Mouse (Mus musculus) embryonic facial prominence, embryonic 10.5 days (tissue): ENCODE measurements around the gene Grpel1. TPM values are rescaled to one million over a fixed set of nuclear protein-coding genes. Genes with fewer than 3 reads are reported as not detected.
A peak's percentile ranks its signal among the peaks of the same experiment; 100 is the strongest.

ENCODE experiments used
- DNase-seq: peaks from one replicate; pipeline ENCODE4 v3.0.0-alpha.2; 2017; ENCODE audit warnings: low spot score
- H3K27ac ChIP-seq: fragments of 300-500 bp; sonication (generic); replicated peaks from 2 replicates; pipeline ENCODE4 v1.5.1; 2016; ENCODE audit warnings: mild to moderate bottlenecking
- H3K27me3 ChIP-seq: fragments of 300-500 bp; sonication (generic); replicated peaks from 2 replicates; pipeline ENCODE4 v1.6.1; 2016; ENCODE audit warnings: low read depth, mild to moderate bottlenecking; ENCODE audit not compliant: poor library complexity, severe bottlenecking
- H3K36me3 ChIP-seq: fragments of 300-500 bp; sonication (generic); replicated peaks from 2 replicates; pipeline ENCODE4 v1.6.1; 2016; ENCODE audit warnings: mild to moderate bottlenecking, moderate library complexity
- H3K4me1 ChIP-seq: fragments of 300-500 bp; sonication (generic); 2 replicates; pipeline ENCODE4 v1.6.1; 2016
- H3K4me3 ChIP-seq: fragments of 300-500 bp; sonication (generic); 2 replicates; pipeline ENCODE4 v1.5.1; 2016; ENCODE audit warnings: mild to moderate bottlenecking, moderate library complexity
- H3K9me3 ChIP-seq: fragments of 300-500 bp; sonication (generic); 2 replicates; pipeline ENCODE4 v1.6.1; 2016; ENCODE audit warnings: mild to moderate bottlenecking
- WGBS: fragments of 180-500 bp; shearing (Covaris S2); methylation state at CpG from one replicate; pipeline ENCODE4 v1.1.7; 2016; 5-methylcytosine and 5-hydroxymethylcytosine counted together
- polyA plus RNA-seq: library from polyadenylated mRNA; unstranded; fragments of >200 nt; fragmentation: Nextera tagmentation; extraction: Ambion mirVana; gene quantifications from 2 replicates; pipeline ENCODE4 v1.2.1, GENCODE M21; 2016

Grpel1 gene
- 59.8 and 62.2 TPM in 2 replicates for polyA plus RNA-seq

DNA sequence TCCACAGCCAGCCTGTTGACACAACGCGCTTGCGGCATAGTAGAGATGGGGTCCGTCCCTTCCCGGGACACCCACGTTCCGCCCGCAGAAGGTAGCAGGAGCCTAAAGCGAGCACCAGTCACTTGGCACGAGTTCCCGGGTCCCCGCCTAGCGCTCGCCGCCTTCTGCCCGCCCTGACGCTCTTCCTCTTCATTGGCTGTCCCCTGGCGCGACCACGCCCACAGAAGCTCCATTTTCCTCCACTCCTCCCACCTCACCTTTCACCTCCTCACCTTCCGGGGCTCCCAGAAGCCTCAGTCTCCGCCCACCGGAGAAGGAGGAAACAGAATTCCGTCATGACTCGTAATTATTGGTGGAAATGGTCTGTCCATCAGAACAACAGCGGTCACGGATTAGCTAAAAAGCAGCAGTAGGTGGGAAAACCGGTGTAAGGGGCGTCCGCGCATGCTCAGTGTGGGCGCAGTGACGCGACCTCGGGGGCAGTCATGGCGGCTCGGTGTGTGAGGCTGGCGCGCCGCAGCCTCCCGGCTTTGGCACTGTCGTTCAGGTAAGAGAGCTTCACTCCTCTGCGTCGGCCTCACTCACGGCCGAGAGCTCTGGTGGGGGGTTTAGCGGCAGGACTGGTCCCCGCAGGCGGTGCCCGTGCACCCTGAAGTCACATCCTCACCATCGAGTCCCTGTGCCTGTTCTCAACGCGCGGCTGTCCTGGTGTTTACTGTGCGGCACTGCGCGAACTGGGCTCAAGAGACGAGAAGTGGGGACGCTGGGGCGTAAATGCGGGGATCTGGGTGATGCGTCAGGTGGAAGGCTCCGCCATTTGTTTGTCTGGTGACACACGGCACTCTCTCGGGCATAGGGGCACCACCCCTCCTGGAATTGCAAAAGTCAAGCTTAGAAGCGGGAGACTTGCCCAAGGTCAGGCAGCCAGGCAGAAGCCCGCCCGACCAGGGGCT lies at the start of gene Grpel1:
Grpel1 (plus strand) TSS at position 290 of the 953 bp plus-strand sequence.
- Histone ChIP-seq H3K4me1 (peaks cover 35% of the 10 kb centered on the region), H3K9me3 (no peaks in the 10 kb centered on the region), H3K4me3 (peak within 1 kb of the TSS; percentile 98), H3K27me3 (peaks cover 21% of the 10 kb centered on the region), H3K36me3 (peaks cover 31% of the 10 kb centered on the region), H3K27ac (peak within 1 kb of the TSS; percentile 89)
- WGBS, result under 1% methylated on average over 68 of the region's 68 CpGs
- peak; percentile 97 for DNase-seq

DNA sequence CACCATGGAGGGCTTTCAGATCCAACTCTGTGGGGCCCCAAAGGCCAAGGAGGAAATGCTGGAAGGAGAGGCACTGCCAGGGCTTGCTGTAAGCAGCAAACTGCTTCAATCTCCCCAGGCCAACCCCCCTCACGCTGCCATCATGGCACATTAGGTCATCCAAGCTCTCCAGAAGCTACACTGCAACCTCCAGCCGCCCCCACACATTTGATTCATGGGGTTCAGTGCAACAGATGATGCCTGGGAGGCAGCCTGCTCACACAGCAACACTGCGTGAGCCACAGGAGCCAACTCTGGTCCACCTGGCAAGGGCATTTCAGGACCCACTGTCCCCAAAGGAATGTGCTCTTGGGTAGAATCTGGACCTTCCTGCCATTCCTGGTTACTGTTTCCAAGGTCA lies 44.9 kb upstream of the Grpel1 start:
- 75% methylated on average over 3 of the region's 3 CpGs for WGBS
- H3K27me3 ChIP-seq, result no peaks in the 10 kb centered on the region

DNA sequence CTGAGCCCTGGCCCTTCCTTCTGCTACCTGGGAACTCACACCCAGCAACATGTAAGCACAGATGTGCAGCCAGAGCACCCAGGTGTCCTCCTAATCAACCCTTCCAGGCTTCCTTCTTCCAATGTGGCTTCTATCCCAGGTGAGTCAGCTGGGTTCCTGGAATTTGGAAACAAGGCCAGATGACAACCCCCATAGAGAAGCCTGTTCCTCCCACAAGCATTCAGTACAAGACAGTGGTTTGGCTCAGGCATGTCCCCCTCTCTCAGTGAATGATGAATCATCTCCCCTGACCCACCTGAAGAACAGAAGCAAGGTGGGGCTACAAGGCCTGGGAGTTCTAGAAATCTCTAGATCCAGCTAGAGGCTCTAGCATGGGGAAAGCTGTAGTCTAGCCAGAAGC lies 42.1 kb upstream of the Grpel1 start:
- 0 out of 2 replicates have a peak, but pooled peaks cover 2% of the 10 kb centered on the region for H3K4me1 ChIP-seq
- no peaks in the 10 kb centered on the region for H3K27me3 ChIP-seq
- no peak overlapping the region for H3K27ac ChIP-seq
- no peaks in the 10 kb centered on the region for H3K36me3 ChIP-seq
- no peak overlapping the region for H3K4me3 ChIP-seq
- no peak for DNase-seq
- H3K9me3 ChIP-seq, result no peaks in the 10 kb centered on the region

More for the DNA sequence above, 44.9 kb upstream of the Grpel1 start:
- no peaks in the 10 kb centered on the region for H3K36me3 ChIP-seq
- no peak overlapping the region for H3K4me3 ChIP-seq
- H3K4me1 ChIP-seq, result no peaks in the 10 kb centered on the region
- no peaks in the 10 kb centered on the region for H3K9me3 ChIP-seq
- no peak overlapping the region for H3K27ac ChIP-seq
- no peak for DNase-seq

DNA sequence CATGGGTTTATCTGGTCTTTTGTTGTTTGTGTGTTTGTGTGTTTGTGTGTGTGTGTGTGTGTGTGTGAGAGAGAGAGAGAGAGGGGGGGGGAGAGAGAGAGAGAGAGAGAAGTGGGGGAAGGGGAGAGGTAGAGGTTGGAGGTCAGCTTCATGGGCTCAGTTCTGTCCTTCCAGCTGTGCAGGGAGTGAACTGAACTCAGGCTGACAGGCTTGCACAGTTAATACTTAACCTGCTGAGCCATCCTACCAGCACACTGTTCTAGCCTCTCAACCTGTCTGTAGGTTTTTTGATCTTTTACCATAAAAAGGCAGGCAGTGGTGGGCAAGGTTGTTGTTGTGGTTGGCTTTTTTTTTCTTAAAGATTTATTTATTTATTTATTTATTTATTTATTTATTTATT lies 40.1 kb upstream of the Grpel1 start:
- Histone ChIP-seq H3K27me3 (no peaks in the 10 kb centered on the region), H3K9me3 (no peaks in the 10 kb centered on the region), H3K27ac (no peak overlapping the region), H3K4me3 (no peak overlapping the region), H3K4me1 (peaks cover 7% of the 10 kb centered on the region), H3K36me3 (no peaks in the 10 kb centered on the region)
- DNase-seq, result no peak

DNA sequence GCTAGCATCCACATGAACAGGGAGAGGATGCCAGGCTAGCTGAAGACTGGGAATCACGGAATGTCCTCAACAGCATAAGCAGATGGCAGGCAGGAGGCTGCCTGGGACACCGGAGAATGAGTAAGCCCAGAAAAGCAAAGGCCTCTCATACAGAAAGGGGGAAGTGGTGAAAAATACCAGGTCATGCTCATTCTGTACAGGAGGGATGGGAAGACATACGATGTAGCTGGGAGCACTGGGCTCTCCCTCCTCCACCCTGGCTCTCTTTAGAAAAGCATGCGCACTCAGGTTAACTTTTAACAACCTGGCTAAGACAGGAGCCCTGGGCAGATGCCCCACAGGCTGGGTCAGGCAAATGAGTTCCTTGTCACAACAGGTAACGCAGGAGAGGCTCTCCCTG lies 38.4 kb upstream of the Grpel1 start:
- no peak overlapping the region for H3K27ac ChIP-seq
- H3K4me3 ChIP-seq, result no peak overlapping the region
- no peaks in the 10 kb centered on the region for H3K27me3 ChIP-seq
- no peak for DNase-seq
- WGBS, result 84% methylated on average over 5 of the region's 5 CpGs
- no peaks in the 10 kb centered on the region for H3K36me3 ChIP-seq
- H3K9me3 ChIP-seq, result no peaks in the 10 kb centered on the region
- peaks cover 17% of the 10 kb centered on the region for H3K4me1 ChIP-seq

DNA sequence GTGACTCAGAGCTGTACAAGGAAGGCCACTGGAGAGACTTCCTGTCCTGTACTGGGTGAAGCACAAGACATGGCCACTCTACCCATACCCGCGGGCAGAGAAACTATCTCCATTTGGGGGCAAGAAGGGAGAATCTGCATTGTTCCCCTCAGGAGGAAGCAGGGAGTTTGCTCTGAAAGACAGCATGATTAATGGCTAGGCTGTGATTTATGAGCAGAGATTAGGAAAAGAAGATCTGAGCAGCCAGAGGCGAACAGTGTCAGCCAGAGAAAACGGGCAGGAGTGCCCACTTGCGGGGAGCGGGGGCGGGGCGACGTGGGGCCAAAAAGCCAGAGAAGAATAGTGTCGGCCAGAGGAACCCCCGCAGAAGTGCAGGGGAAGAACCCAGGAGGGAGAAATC lies 37.0 kb upstream of the Grpel1 start:
- Histone ChIP-seq H3K4me1 (peaks cover 21% of the 10 kb centered on the region), H3K27me3 (no peaks in the 10 kb centered on the region), H3K27ac (no peak overlapping the region), H3K9me3 (no peaks in the 10 kb centered on the region), H3K4me3 (no peak overlapping the region), H3K36me3 (no peaks in the 10 kb centered on the region)
- no peak for DNase-seq
- WGBS, result 64% methylated on average over 11 of the region's 11 CpGs

DNA sequence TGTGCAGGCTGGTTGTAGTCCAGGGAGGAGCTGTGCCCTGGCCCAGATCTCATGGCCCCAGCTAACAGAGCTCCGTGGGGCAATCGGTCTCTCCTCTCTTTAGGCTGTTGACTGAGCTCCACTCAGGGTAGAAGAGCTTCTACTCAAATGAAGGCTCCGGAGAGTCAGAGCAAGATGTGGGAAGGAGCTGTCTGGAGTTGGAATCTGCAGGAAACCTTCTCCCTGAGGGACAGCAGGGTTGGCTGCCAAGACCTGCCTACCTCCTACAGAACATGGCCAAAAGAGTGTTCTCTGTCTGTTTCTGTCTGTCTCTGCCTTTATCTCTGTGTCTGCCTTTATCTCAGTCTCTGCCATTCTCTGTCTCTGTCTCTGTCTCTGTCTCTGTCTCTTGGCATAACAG lies 35.2 kb upstream of the Grpel1 start:
- H3K36me3 ChIP-seq, result no peaks in the 10 kb centered on the region
- no peaks in the 10 kb centered on the region for H3K27me3 ChIP-seq
- H3K27ac ChIP-seq, result no peak overlapping the region
- WGBS, result 89% methylated on average over 3 of the region's 3 CpGs
- no peak for DNase-seq
- H3K4me3 ChIP-seq, result no peak overlapping the region
- peaks cover 26% of the 10 kb centered on the region for H3K4me1 ChIP-seq
- no peaks in the 10 kb centered on the region for H3K9me3 ChIP-seq

DNA sequence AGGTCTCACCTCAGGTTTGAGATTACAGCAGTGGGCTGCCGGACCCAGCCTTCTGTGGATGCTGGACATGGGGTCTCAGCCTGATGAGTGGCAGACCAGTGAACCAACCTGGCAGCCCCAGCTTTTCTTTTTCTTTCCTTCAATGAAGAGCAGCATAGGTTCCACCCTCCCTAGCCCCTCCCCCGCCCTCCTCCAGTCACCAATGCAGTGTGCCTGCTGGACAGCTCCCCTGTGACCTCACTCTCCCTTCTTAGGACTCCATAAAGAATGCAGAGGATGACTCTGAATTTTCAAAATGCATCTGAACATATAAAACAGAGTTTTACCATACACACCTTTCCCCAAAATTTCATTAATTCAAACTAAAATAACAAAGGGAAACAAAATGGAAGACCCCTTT lies 33.1 kb upstream of the Grpel1 start:
- Histone ChIP-seq H3K4me1 (peaks cover 30% of the 10 kb centered on the region), H3K36me3 (no peaks in the 10 kb centered on the region), H3K27ac (no peak overlapping the region), H3K4me3 (no peak overlapping the region), H3K9me3 (no peaks in the 10 kb centered on the region), H3K27me3 (no peaks in the 10 kb centered on the region)
- DNase-seq, result peak; percentile 51
- 37% methylated on average over 2 of the region's 2 CpGs for WGBS

DNA sequence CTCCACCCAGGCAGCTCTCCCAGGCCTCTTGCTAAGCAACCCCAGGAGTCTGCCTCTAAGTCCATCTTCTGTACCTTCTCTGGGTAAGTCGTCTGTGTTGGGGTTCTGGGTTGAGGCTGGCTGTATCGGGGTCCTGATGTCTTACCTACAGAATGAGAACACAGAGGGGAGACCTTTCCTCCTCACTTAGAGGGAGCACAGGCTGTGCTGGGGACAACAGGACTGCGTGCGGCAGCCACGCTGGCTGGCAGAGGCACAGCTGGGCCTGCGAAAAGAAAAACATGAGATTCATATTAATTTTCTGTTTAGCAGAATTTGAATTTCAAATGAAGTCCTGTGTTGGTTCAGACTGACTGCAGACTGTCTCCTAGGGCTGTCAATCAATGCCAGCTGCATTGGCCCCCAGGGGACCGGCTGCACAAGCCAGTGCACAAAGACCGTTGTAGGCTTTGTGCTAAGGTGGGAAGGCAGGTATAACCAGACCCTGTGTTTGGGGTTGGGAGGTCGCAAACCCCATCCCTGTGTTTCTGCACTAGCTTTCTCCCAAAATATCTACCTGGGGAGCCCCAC lies 30.3 kb upstream of the Grpel1 start:
- no peaks in the 10 kb centered on the region for H3K27me3 ChIP-seq
- peaks cover 22% of the 10 kb centered on the region for H3K4me1 ChIP-seq
- H3K27ac ChIP-seq, result no peak overlapping the region
- no peaks in the 10 kb centered on the region for H3K9me3 ChIP-seq
- H3K4me3 ChIP-seq, result no peak overlapping the region
- no peak for DNase-seq
- no peaks in the 10 kb centered on the region for H3K36me3 ChIP-seq
- WGBS, result 65% methylated on average over 9 of the region's 9 CpGs

DNA sequence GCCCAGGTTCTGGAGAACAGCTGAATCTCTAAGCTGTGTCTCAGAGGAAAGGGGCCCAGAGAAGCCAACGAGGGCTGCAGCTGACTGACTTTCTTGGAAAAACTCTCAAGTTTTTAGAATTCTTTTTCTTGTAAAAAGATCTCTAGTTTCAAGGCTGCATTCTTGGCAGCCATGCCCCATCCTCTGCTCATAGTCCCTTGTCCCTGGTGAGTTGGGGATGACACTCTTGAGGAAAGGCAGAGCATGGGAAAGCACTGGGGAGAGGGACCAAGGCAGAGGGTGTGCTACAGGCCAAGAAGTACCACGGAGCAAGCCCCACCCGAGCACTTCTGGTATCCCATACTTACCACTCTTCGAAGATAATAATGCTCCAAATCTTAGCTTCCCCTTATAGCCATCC lies 27.9 kb upstream of the Grpel1 start:
- H3K9me3 ChIP-seq, result no peaks in the 10 kb centered on the region
- peaks cover 9% of the 10 kb centered on the region for H3K4me1 ChIP-seq
- H3K27me3 ChIP-seq, result no peaks in the 10 kb centered on the region
- 88% methylated on average over 4 of the region's 4 CpGs for WGBS
- no peaks in the 10 kb centered on the region for H3K36me3 ChIP-seq
- no peak overlapping the region for H3K4me3 ChIP-seq
- DNase-seq, result no peak
- H3K27ac ChIP-seq, result no peak overlapping the region

DNA sequence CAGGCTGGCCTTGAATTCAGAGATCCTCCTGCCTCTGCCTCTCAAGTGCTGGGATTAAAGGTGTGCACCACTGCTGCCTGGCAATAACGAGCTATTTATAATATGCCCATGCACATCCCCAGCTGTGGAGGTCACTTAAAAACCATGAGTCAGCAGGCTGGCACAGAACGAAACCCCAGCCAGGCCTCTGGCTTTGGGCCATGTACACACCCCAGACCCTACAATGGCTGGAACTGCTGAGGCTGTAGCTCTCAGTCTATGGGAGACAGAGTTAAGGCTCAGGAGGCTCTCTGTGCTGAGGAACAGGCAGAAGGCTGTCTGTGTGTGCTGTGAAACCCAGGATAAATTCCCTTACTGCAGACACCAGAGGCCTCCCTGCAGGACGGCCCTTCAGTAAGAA lies 24.1 kb upstream of the Grpel1 start:
- WGBS, result 78% methylated on average over 3 of the region's 3 CpGs
- H3K9me3 ChIP-seq, result no peaks in the 10 kb centered on the region
- no peaks in the 10 kb centered on the region for H3K36me3 ChIP-seq
- H3K27me3 ChIP-seq, result peaks cover 18% of the 10 kb centered on the region
- no peak overlapping the region for H3K4me3 ChIP-seq
- H3K27ac ChIP-seq, result no peak overlapping the region
- peaks cover 13% of the 10 kb centered on the region for H3K4me1 ChIP-seq
- no peak for DNase-seq

DNA sequence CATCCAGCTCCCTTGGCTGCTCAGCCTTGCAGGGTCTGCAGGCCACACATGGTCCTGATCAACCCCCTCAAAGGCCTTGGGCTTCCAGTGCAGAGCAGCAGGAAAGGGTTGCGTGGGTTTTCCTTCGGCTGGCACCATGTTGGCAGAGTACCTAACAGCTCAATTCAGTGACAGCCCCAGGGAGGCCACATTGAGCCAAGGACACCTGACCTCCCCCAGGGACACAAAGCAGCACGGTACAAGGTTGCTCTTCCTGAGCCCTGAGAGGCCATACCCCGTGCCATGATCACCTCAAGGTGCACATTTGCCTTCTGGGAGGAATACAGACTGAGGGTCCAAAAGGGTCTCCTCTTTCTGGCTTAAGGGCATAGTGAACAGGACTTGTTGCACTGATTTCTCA lies 20.2 kb upstream of the Grpel1 start:
- 46% methylated on average over 4 of the region's 4 CpGs for WGBS
- no peak for DNase-seq
- peaks cover 26% of the 10 kb centered on the region for H3K4me1 ChIP-seq

DNA sequence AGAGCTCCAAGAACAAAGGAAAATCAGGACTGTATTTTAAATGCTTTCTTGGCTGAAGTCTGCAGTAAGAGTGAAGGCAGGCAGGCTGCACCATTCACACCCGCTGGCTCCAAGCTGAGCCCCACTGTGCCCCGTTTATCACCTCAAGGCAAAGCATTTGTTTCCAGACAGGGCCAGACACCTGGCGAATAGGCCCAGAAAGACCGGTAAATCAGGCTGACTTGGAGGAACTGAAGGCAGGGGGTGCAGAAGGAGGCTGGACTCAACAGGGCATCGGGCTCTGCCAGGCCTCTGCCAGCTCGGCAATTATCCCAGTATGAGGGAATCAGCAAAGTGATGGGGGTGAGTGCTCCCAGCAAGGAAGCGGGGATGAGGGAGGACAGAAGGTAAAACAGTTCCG lies 19.8 kb upstream of the Grpel1 start:
- peaks cover 22% of the 10 kb centered on the region for H3K27me3 ChIP-seq
- peaks cover 30% of the 10 kb centered on the region for H3K4me1 ChIP-seq
- no peak for DNase-seq
- no peak overlapping the region; the same call in 1 of the 2 replicates for H3K27ac ChIP-seq
- WGBS, result 28% methylated on average over 8 of the region's 8 CpGs
- no peak overlapping the region for H3K4me3 ChIP-seq
- no peaks in the 10 kb centered on the region for H3K36me3 ChIP-seq
- no peaks in the 10 kb centered on the region for H3K9me3 ChIP-seq

More for the DNA sequence above, 20.2 kb upstream of the Grpel1 start:
- H3K27me3 ChIP-seq, result peaks cover 22% of the 10 kb centered on the region
- H3K4me3 ChIP-seq, result no peak overlapping the region
- no peaks in the 10 kb centered on the region for H3K36me3 ChIP-seq
- H3K9me3 ChIP-seq, result no peaks in the 10 kb centered on the region
- H3K27ac ChIP-seq, result no peak overlapping the region
